Mouse (Mus musculus): ENCODE measurements at regions not wholly inside any gene's neighbourhood (a gene's known extent, or its start where the extent isn't known, plus 50 kb on each side); places are given as distances from the start of the nearest gene placed in this dataset.

DNA sequence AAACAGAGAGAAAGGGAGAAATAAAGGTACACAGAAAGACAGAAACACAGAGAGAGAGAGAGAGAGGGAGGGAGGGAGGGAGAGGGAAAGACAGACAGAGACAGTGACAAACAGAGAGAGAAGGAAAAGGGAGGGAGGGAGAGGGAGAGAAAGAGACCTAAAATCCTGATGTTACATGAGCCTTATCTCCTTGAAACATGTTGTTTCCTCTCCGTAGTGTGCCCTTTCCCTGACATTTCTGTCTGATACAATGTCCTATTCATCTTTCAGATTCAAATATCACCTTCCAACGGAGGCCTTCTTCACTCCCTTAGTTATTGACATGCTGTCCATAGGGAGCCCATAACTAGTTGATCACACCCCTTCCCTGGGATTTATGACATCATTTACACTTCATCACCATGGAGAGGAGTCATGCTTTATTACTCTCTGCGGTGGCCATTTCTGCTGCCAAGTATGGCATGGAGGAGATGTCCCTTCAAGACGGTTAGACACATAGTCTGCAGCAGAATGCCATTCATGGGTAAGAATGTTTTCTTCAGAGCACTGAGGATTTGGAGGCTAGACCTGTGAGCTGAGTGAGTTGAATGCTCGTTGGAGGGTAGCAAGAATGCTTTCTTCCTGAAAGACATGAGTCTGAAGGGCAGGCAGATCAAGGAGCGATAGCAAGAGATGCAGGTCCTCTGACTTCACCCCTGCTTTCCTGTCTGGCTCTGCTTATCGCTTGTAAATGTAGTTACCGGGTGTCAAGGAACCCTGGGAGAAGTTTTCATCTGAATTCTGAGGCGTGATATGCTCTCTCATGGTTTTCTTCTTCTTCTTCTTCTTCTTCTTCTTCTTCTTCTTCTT lies 100.3 kb upstream of the Samsn1 start:
- TF ChIP-seq CTCF (conservative IDR thresholded peaks at IDR 0.05; ENCODE audit: low read length) (no peak), POU5F1 (IDR thresholded peaks at IDR 0.05; ENCODE audit: borderline replicate concordance, low read length) (no peak), NANOG (IDR thresholded peaks at IDR 0.05; ENCODE audit: borderline replicate concordance, low read length) (no peak)
